Mouse (Mus musculus) megakaryocyte, embryonic 14.5 days (primary cell): ENCODE measurements at regions not wholly inside any gene's neighbourhood (a gene's known extent, or its start where the extent isn't known, plus 50 kb on each side); places are given as distances from the start of the nearest gene placed in this dataset.

Source experiments
- FLI1 ChIP-seq: IDR thresholded peaks from 2 replicates; pipeline ENCODE4 v1.6.1; 2012; ENCODE audit warnings: low read length, inconsistent platforms, mixed read lengths
- GATA1 ChIP-seq: IDR thresholded peaks from 3 replicates; pipeline ENCODE4 v1.6.1; 2012; ENCODE audit warnings: mixed read lengths, low read length, inconsistent platforms, borderline replicate concordance

DNA sequence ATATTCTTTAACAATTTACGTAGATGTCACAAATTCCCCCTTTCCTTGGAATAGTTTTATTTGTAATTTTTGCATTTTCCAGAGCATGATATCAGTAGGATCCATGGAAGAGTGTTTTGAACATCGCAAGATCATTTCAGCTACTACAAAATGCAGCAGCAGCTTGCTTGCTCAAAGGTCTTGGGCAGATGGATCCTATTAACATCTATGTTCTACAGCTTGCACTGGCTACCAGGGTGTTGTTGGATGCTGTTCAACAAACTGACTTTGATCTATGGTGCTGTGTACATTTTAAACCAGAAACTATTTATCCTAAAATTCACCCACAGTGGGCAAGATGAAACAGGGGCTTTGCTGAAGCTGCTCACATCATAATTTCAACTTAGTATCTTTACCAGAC is 448.5 kb upstream of the Hsf2 start:
- TF ChIP-seq GATA1 (no peak), FLI1 (no peak)
